Mouse (Mus musculus) kidney, postnatal 0 days (tissue): ENCODE measurements around the gene Exd1. TPM values are rescaled to one million over a fixed set of nuclear protein-coding genes. Genes with fewer than 3 reads are reported as not detected.
A peak's percentile ranks its signal among the peaks of the same experiment; 100 is the strongest.
"Not testable (repeated sequence)": the region's sequence is repeated elsewhere in the genome, so short reads cannot be mapped to it uniquely, and the experiment has no call there.

Experiments
- ATAC-seq: fragments of 200-750 bp; cut with Nextera tagmentation; replicated peaks from 2 replicates; pipeline ENCODE4 v1.8.0; 2017; ENCODE audit warnings: low read depth, moderate number of reproducible peaks, moderate TSS enrichment, moderate library complexity; ENCODE audit not compliant: low FRiP score
- DNase-seq: peaks from one replicate; pipeline ENCODE4 v3.0.0-alpha.2; 2016; ENCODE audit warnings: low spot score
- H3K27ac ChIP-seq: fragments of 300-500 bp; sonication (generic); 2 replicates; pipeline ENCODE4 v1.5.1; 2014; ENCODE audit warnings: mild to moderate bottlenecking
- H3K27me3 ChIP-seq: fragments of 300-500 bp; sonication (generic); 2 replicates; pipeline ENCODE4 v1.6.1; 2014; ENCODE audit warnings: low read length, mixed read lengths; ENCODE audit not compliant: insufficient read depth
- H3K36me3 ChIP-seq: fragments of 300-500 bp; sonication (generic); 2 replicates; pipeline ENCODE4 v1.6.1; 2014; ENCODE audit warnings: low read length, mixed read lengths; ENCODE audit not compliant: insufficient read depth
- H3K4me1 ChIP-seq: fragments of 300-500 bp; sonication (generic); replicated peaks from 2 replicates; pipeline ENCODE4 v1.6.1; 2014; ENCODE audit warnings: antibody characterized with exemption, low read length, mixed read lengths; ENCODE audit not compliant: insufficient read depth
- H3K4me2 ChIP-seq: fragments of 300-500 bp; sonication (generic); 2 replicates; pipeline ENCODE4 v1.6.1; 2014; ENCODE audit warnings: mild to moderate bottlenecking, low read length, moderate library complexity, mixed read lengths
- H3K4me3 ChIP-seq: fragments of 300-500 bp; sonication (generic); replicated peaks from 2 replicates; pipeline ENCODE4 v1.5.1; 2014; ENCODE audit warnings: low read depth, low read length
- H3K9ac ChIP-seq: fragments of 300-500 bp; sonication (generic); 2 replicates; pipeline ENCODE4 v1.6.1; 2014; ENCODE audit warnings: low read depth, low read length
- H3K9me3 ChIP-seq: fragments of 300-500 bp; sonication (generic); replicated peaks from 2 replicates; pipeline ENCODE4 v1.6.1; 2016; ENCODE audit warnings: low read length, inconsistent platforms, mixed read lengths
- CTCF ChIP-seq: IDR thresholded peaks from 2 replicates; pipeline ENCODE4 v1.5.1; 2016; ENCODE audit warnings: antibody characterized with exemption, low read depth, mild to moderate bottlenecking, moderate library complexity
- WGBS: fragments of 180-500 bp; shearing (Covaris S2); extraction: QIAGEN DNeasy Blood & Tissue Kit; methylation state at CpG from one replicate; pipeline ENCODE4 v1.1.7; 2014; 5-methylcytosine and 5-hydroxymethylcytosine counted together
- polyA plus RNA-seq: library from polyadenylated mRNA; unstranded; fragments of >200 nt; fragmentation: Nextera tagmentation; extraction: Ambion mirVana; gene quantifications from 2 replicates; pipeline ENCODE4 v1.2.1, GENCODE M21; 2015

The Exd1 gene
- polyA plus RNA-seq, 1 experiment from 2014 or later = 0.29 TPM

GRCm38 (mm10) chr2:119525422-119525821 lies 22.0 kb downstream of the Exd1 start:
- no peaks in the 10 kb centered on the region for H3K4me1 ChIP-seq
- H3K4me2 ChIP-seq = no peak overlapping the region
- ATAC-seq (peak; percentile 61; the same call in 1 of the 2 replicates), DNase-seq (no peak)
- no peak overlapping the region for H3K9ac ChIP-seq
- no peak overlapping the region for H3K27ac ChIP-seq
- no peaks in the 10 kb centered on the region for H3K36me3 ChIP-seq
- no peaks in the 10 kb centered on the region for H3K9me3 ChIP-seq
- no peak for TF ChIP-seq CTCF
- no peaks in the 10 kb centered on the region for H3K27me3 ChIP-seq
- 40% methylated on average over 4 of the region's 4 CpGs for WGBS
- H3K4me3 ChIP-seq = no peak overlapping the region

- no peak overlapping the region for H3K9ac ChIP-seq
- H3K27me3 ChIP-seq = no peaks in the 10 kb centered on the region
- H3K27ac ChIP-seq = no peak overlapping the region
- H3K4me3 ChIP-seq = no peak overlapping the region
- no peaks in the 10 kb centered on the region for H3K9me3 ChIP-seq
- no peaks in the 10 kb centered on the region for H3K36me3 ChIP-seq
- 69% methylated on average over 4 of the region's 4 CpGs for whole genome bisulfite sequencing
- ATAC-seq (no peak), DNase-seq (no peak)
- H3K4me1 ChIP-seq = no peaks in the 10 kb centered on the region
- no peak overlapping the region for H3K4me2 ChIP-seq
- no peak for TF ChIP-seq CTCF
Observed at GRCm38 (mm10) chr2:119523836-119524235, 23.6 kb downstream of the Exd1 start.

- no peaks in the 10 kb centered on the region for H3K4me1 ChIP-seq
- peak; percentile 57 for TF ChIP-seq CTCF
- H3K9ac ChIP-seq = no peak overlapping the region
- no peaks in the 10 kb centered on the region for H3K36me3 ChIP-seq
- peak; percentile 80 for DNase-seq
- no peak overlapping the region for H3K27ac ChIP-seq
- H3K9me3 ChIP-seq = no peaks in the 10 kb centered on the region
- ATAC-seq = no peak
- H3K4me2 ChIP-seq = no peak overlapping the region
- no peaks in the 10 kb centered on the region for H3K27me3 ChIP-seq
- no peak overlapping the region for H3K4me3 ChIP-seq
- WGBS = 61% methylated on average over 7 of the region's 7 CpGs
Observed at GRCm38 (mm10) chr2:119520550-119520949, 26.9 kb downstream of the Exd1 start.

GRCm38 (mm10) chr2:119516811-119517210 lies 30.6 kb downstream of the Exd1 start:
- H3K27me3 ChIP-seq = no peaks in the 10 kb centered on the region
- H3K4me1 ChIP-seq = no peaks in the 10 kb centered on the region
- H3K9me3 ChIP-seq = no peaks in the 10 kb centered on the region
- no peak overlapping the region for H3K9ac ChIP-seq
- no peak overlapping the region for H3K27ac ChIP-seq
- WGBS = 46% methylated on average over 5 of the region's 5 CpGs
- ATAC-seq = no peak
- DNase-seq = no peak
- no peak overlapping the region for H3K4me3 ChIP-seq
- H3K4me2 ChIP-seq = no peak overlapping the region
- H3K36me3 ChIP-seq = no peaks in the 10 kb centered on the region
- TF ChIP-seq CTCF = no peak

GRCm38 (mm10) chr2:119514026-119514522 lies 33.4 kb downstream of the Exd1 start:
- DNase-seq (no peak), ATAC-seq (no peak)
- Histone ChIP-seq H3K27ac (no peak overlapping the region), H3K4me1 (no peaks in the 10 kb centered on the region), H3K36me3 (no peaks in the 10 kb centered on the region), H3K4me2 (no peak overlapping the region), H3K4me3 (no peak overlapping the region), H3K27me3 (no peaks in the 10 kb centered on the region), H3K9ac (no peak overlapping the region), H3K9me3 (no peaks in the 10 kb centered on the region)
- TF ChIP-seq CTCF = no peak
- 83% methylated on average over 3 of the region's 3 CpGs for WGBS

- peak; percentile 8 for DNase-seq
- peak; percentile 46 for TF ChIP-seq CTCF
Observed at GRCm38 (mm10) chr2:119512292-119512691, 35.1 kb downstream of the Exd1 start.

GRCm38 (mm10) chr2:119510856-119511255 lies 36.6 kb downstream of the Exd1 start:
- TF ChIP-seq CTCF = no peak
- ATAC-seq = no peak
- Histone ChIP-seq H3K9ac (no peak overlapping the region), H3K4me3 (no peak overlapping the region), H3K9me3 (no peaks in the 10 kb centered on the region), H3K4me1 (no peaks in the 10 kb centered on the region), H3K4me2 (no peak overlapping the region), H3K36me3 (no peaks in the 10 kb centered on the region), H3K27ac (no peak overlapping the region), H3K27me3 (no peaks in the 10 kb centered on the region)
- no peak for DNase-seq
- 66% methylated on average over 2 of the region's 2 CpGs for WGBS

More at GRCm38 (mm10) chr2:119512292-119512691, 35.1 kb downstream of the Exd1 start:
- Histone ChIP-seq H3K36me3 (no peaks in the 10 kb centered on the region), H3K9me3 (no peaks in the 10 kb centered on the region), H3K4me3 (no peak overlapping the region), H3K9ac (no peak overlapping the region), H3K4me2 (no peak overlapping the region), H3K27me3 (no peaks in the 10 kb centered on the region), H3K4me1 (no peaks in the 10 kb centered on the region), H3K27ac (no peak overlapping the region)
- no peak for ATAC-seq
- 85% methylated on average over 3 of the region's 3 CpGs for WGBS

- not testable (repeated sequence) for ATAC-seq, DNase-seq, H3K27me3 ChIP-seq, H3K36me3 ChIP-seq, H3K4me1 ChIP-seq, H3K4me3 ChIP-seq, H3K9ac ChIP-seq, H3K9me3 ChIP-seq, H3K27ac ChIP-seq, H3K4me2 ChIP-seq
- WGBS = 69% methylated on average over 7 of the region's 7 CpGs
Observed at GRCm38 (mm10) chr2:119508518-119508917, 38.9 kb downstream of the Exd1 start.
